Mouse (Mus musculus): Measurements from ENCODE around the gene Treh.

DNA sequence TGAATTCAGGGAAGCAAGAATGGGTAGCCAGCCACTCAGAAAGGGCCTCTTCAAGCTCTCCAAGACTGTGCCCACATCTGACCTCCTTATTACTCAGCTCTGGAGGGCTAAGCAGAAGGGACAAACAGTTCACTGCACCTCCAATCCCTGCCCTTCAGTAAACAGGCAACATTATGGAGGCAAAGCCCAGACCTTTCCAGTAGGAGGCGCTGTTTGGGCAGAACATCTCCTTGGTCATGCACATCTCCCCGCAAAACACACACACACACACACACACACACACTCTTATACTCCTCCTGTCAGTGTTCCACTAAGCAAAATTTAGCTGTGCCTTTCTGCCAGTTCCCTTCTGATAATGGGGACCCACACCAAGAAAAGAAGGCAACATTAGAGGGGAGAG is 36.6 kb downstream of the Treh start:
- TF ChIP-seq TAL1 (IDR thresholded peaks at IDR 0.05; ENCODE audit: low read length) (no peak), GATA1 (IDR thresholded peaks at IDR 0.05; ENCODE audit: low read length) (no peak)
